Mouse (Mus musculus) stomach, postnatal 0 days (tissue): Measurements from ENCODE around the gene Cxcl1. TPM values are rescaled to one million over a fixed set of nuclear protein-coding genes. Genes with fewer than 3 reads are reported as not detected.

Source experiments
- ATAC-seq: fragments of 200-750 bp; cut with Nextera tagmentation; 2 replicates; pipeline ENCODE4 v1.8.0; 2017; ENCODE audit not compliant: low FRiP score, low TSS enrichment
- DNase-seq: peaks from one replicate; pipeline ENCODE4 v3.0.0-alpha.2; 2016; ENCODE audit warnings: low spot score
- H3K27ac ChIP-seq: fragments of 300-500 bp; sonication (generic); replicated peaks from 2 replicates; pipeline ENCODE4 v1.5.1; 2014; ENCODE audit warnings: mild to moderate bottlenecking, control low read depth
- H3K27me3 ChIP-seq: fragments of 300-500 bp; sonication (generic); 2 replicates; pipeline ENCODE4 v1.6.1; 2014; ENCODE audit warnings: low read length; ENCODE audit not compliant: control insufficient read depth, insufficient read depth
- H3K36me3 ChIP-seq: fragments of 300-500 bp; sonication (generic); 2 replicates; pipeline ENCODE4 v1.6.1; 2014; ENCODE audit warnings: low read length, mixed read lengths; ENCODE audit not compliant: control insufficient read depth, insufficient read depth
- H3K4me1 ChIP-seq: fragments of 300-500 bp; sonication (generic); replicated peaks from 2 replicates; pipeline ENCODE4 v1.6.1; 2014; ENCODE audit warnings: antibody characterized with exemption; ENCODE audit not compliant: control insufficient read depth, insufficient read depth
- H3K4me2 ChIP-seq: fragments of 300-500 bp; sonication (generic); replicated peaks from 2 replicates; pipeline ENCODE4 v1.6.1; 2014; ENCODE audit warnings: low read depth, mild to moderate bottlenecking, control low read depth, moderate library complexity
- H3K4me3 ChIP-seq: fragments of 300-500 bp; sonication (generic); 2 replicates; pipeline ENCODE4 v1.5.1; 2014; ENCODE audit warnings: low read depth, low read length, control low read depth
- H3K9ac ChIP-seq: fragments of 300-500 bp; sonication (generic); 2 replicates; pipeline ENCODE4 v1.6.1; 2014; ENCODE audit warnings: mild to moderate bottlenecking, low read length, control low read depth, mixed read lengths
- H3K9me3 ChIP-seq: fragments of 300-500 bp; sonication (generic); 2 replicates; pipeline ENCODE4 v1.6.1; 2016; ENCODE audit warnings: low read length; ENCODE audit not compliant: control insufficient read depth
- CTCF ChIP-seq: IDR thresholded peaks from 2 replicates; pipeline ENCODE4 v1.5.1; 2016; ENCODE audit warnings: antibody characterized with exemption, low read depth, mild to moderate bottlenecking, moderate library complexity
- EP300 ChIP-seq: optimal IDR thresholded peaks from 2 replicates; pipeline ENCODE3; 2016; ENCODE audit warnings: antibody characterized with exemption
- WGBS: fragments of 180-500 bp; shearing (Covaris S2); extraction: QIAGEN DNeasy Blood & Tissue Kit; methylation state at CpG from one replicate; pipeline ENCODE4 v1.1.7; 2014; 5-methylcytosine and 5-hydroxymethylcytosine counted together
- polyA plus RNA-seq: library from polyadenylated mRNA; unstranded; fragments of >200 nt; fragmentation: Nextera tagmentation; extraction: Ambion mirVana; gene quantifications from 2 replicates; pipeline ENCODE4 v1.2.1, GENCODE M21; 2015

Cxcl1 gene
- polyA plus RNA-seq, 1 experiment from 2014 or later, result 0.93 TPM

GRCm38 (mm10) chr5:90881021-90881420 lies 10.0 kb upstream of the Cxcl1 start:
- no peak for DNase-seq
- no peaks in the 10 kb centered on the region for H3K9me3 ChIP-seq

GRCm38 (mm10) chr5:90881682-90882081 lies 9.4 kb upstream of the Cxcl1 start:
- H3K9ac ChIP-seq, result no peak overlapping the region
- no peaks in the 10 kb centered on the region for H3K9me3 ChIP-seq
- no peak overlapping the region for H3K27ac ChIP-seq
- no peaks in the 10 kb centered on the region for H3K36me3 ChIP-seq
- no peaks in the 10 kb centered on the region; the same call in 1 of the 2 replicates for H3K4me1 ChIP-seq
- H3K4me2 ChIP-seq, result no peak overlapping the region
- WGBS, result 82% methylated on average over 5 of the region's 5 CpGs
- DNase-seq (no peak), ATAC-seq (no peak)
- TF ChIP-seq CTCF, result no peak
- TF ChIP-seq EP300, result no peak
- no peak overlapping the region for H3K4me3 ChIP-seq
- H3K27me3 ChIP-seq, result no peaks in the 10 kb centered on the region

More at GRCm38 (mm10) chr5:90881021-90881420, 10.0 kb upstream of the Cxcl1 start:
- Histone ChIP-seq H3K4me3 (no peak overlapping the region), H3K27me3 (no peaks in the 10 kb centered on the region), H3K4me2 (no peak overlapping the region), H3K27ac (no peak overlapping the region), H3K9ac (no peak overlapping the region), H3K36me3 (no peaks in the 10 kb centered on the region), H3K4me1 (no peaks in the 10 kb centered on the region; the same call in 1 of the 2 replicates)
- no peak for TF ChIP-seq CTCF
- no peak for TF ChIP-seq EP300
- no peak for ATAC-seq
- 77% methylated on average over 4 of the region's 4 CpGs for WGBS

- H3K36me3 ChIP-seq, result no peaks in the 10 kb centered on the region
Measured at GRCm38 (mm10) chr5:90882146-90882545, 8.9 kb upstream of the Cxcl1 start.

GRCm38 (mm10) chr5:90884628-90885242 lies 6.3 kb upstream of the Cxcl1 start:
- Histone ChIP-seq H3K4me3 (no peak overlapping the region), H3K9me3 (no peaks in the 10 kb centered on the region), H3K4me2 (no peak overlapping the region), H3K27ac (no peak overlapping the region), H3K36me3 (no peaks in the 10 kb centered on the region), H3K9ac (no peak overlapping the region), H3K4me1 (no peaks in the 10 kb centered on the region), H3K27me3 (no peaks in the 10 kb centered on the region)
- no peak for DNase-seq
- ATAC-seq, result no peak
- WGBS, result 51% methylated on average over 2 of the region's 2 CpGs
- no peak for TF ChIP-seq EP300
- no peak for TF ChIP-seq CTCF

More at GRCm38 (mm10) chr5:90882146-90882545, 8.9 kb upstream of the Cxcl1 start:
- WGBS, result 79% methylated on average over 5 of the region's 5 CpGs
- Histone ChIP-seq H3K4me2 (no peak overlapping the region), H3K4me3 (no peak overlapping the region), H3K27me3 (no peaks in the 10 kb centered on the region), H3K9ac (no peak overlapping the region), H3K9me3 (no peaks in the 10 kb centered on the region), H3K4me1 (no peaks in the 10 kb centered on the region), H3K27ac (no peak overlapping the region)
- DNase-seq (no peak), ATAC-seq (no peak)
- TF ChIP-seq CTCF, result no peak
- no peak for TF ChIP-seq EP300

GRCm38 (mm10) chr5:90888661-90889060 lies 2.4 kb upstream of the Cxcl1 start:
- WGBS, result 77% methylated on average over 5 of the region's 5 CpGs
- Histone ChIP-seq H3K4me1 (no peaks in the 10 kb centered on the region), H3K9me3 (no peaks in the 10 kb centered on the region), H3K4me3 (no peak overlapping the region), H3K27ac (no peak overlapping the region), H3K36me3 (no peaks in the 10 kb centered on the region), H3K4me2 (no peak overlapping the region), H3K9ac (no peak overlapping the region), H3K27me3 (no peaks in the 10 kb centered on the region)
- ATAC-seq, result no peak
- TF ChIP-seq EP300 (no peak), CTCF (no peak)
- DNase-seq, result no peak

GRCm38 (mm10) chr5:90891464-90891813 lies 398 bp downstream of the Cxcl1 start:
- Histone ChIP-seq H3K4me3 (peak overlapping the region; percentile 47), H3K4me2 (peak overlapping the region; percentile 73), H3K27me3 (no peaks in the 10 kb centered on the region), H3K27ac (no peak overlapping the region), H3K9me3 (no peaks in the 10 kb centered on the region), H3K9ac (peak overlapping the region; percentile 56), H3K36me3 (no peaks in the 10 kb centered on the region), H3K4me1 (no peaks in the 10 kb centered on the region)
- 24% methylated on average over 10 of the region's 10 CpGs for WGBS
- DNase-seq (no peak), ATAC-seq (no peak; the same call in 1 of the 2 replicates)
- TF ChIP-seq EP300 (no peak), CTCF (no peak; the same call in 1 of the 2 replicates)
